Mouse (Mus musculus) thymus, postnatal 0 days (tissue): ENCODE measurements around the gene Olfr472. TPM values are rescaled to one million over a fixed set of nuclear protein-coding genes. Genes with fewer than 3 reads are reported as not detected.
"Not testable (repeated sequence)": the region's sequence is repeated elsewhere in the genome, so short reads cannot be mapped to it uniquely, and the experiment has no call there.

Source experiments
- DNase-seq: peaks from one replicate; pipeline ENCODE4 v3.0.0-alpha.2; 2015; ENCODE audit warnings: low spot score
- polyA plus RNA-seq: library from polyadenylated mRNA; unstranded; fragments of >200 nt; fragmentation: Nextera tagmentation; extraction: Ambion mirVana; gene quantifications from 2 replicates; pipeline ENCODE4 v1.2.1, GENCODE M21; 2015

Gene Olfr472
- not detected in 2 replicates for polyA plus RNA-seq

- no peak for DNase-seq
Measured at GRCm38 (mm10) chr7:107897602-107898001, at the start of gene Olfr472. TSS of gene Olfr472 (plus strand) at chr7:107897902.

GRCm38 (mm10) chr7:107930146-107930545 is 32.4 kb downstream of the Olfr472 start, which contains the start of gene Olfr473:
TSS of gene Olfr473 (plus strand) at chr7:107930446.
- no peak for DNase-seq

GRCm38 (mm10) chr7:107952539-107952938 is 54.8 kb downstream of the Olfr472 start:
- not testable (repeated sequence) for DNase-seq

- DNase-seq = no peak
Measured at GRCm38 (mm10) chr7:107954343-107954742, 56.6 kb downstream of the Olfr472 start, which contains the start of gene Olfr474. TSS of gene Olfr474 (plus strand) at chr7:107954643.

Other genes with a start within 250 kb of the Olfr472 start
- 0.08 and 0.10 TPM in 2 replicates for gene Cyb5r2, start 139.9 kb upstream of the Olfr472 start, polyA plus RNA-seq
- not detected in 2 replicates for gene Ovch2, start 96.7 kb upstream of the Olfr472 start, polyA plus RNA-seq
- gene Olfr467, start 85.6 kb upstream of the Olfr472 start, polyA plus RNA-seq = not detected in 2 replicates
- not detected in 2 replicates for gene Olfr469, start 72.4 kb upstream of the Olfr472 start, polyA plus RNA-seq
- not detected in 2 replicates for gene Olfr470, start 50.4 kb upstream of the Olfr472 start, polyA plus RNA-seq
- not detected in 2 replicates for gene Olfr473, start 32.5 kb downstream of the Olfr472 start, polyA plus RNA-seq
- gene Olfr474, start 56.7 kb downstream of the Olfr472 start, polyA plus RNA-seq = not detected in 2 replicates
- not detected in 2 replicates for gene Olfr476, start 66.9 kb downstream of the Olfr472 start, polyA plus RNA-seq
- not detected in 2 replicates for gene Olfr477, start 88.8 kb downstream of the Olfr472 start, polyA plus RNA-seq
- gene Olfr478, start 136.1 kb downstream of the Olfr472 start, polyA plus RNA-seq = not detected in 2 replicates
- not detected in 2 replicates for gene Olfr479, start 152.8 kb downstream of the Olfr472 start, polyA plus RNA-seq
- not detected in 2 replicates for gene Olfr480, start 169.4 kb downstream of the Olfr472 start, polyA plus RNA-seq
- not detected in 2 replicates for gene Olfr481, start 182.0 kb downstream of the Olfr472 start, polyA plus RNA-seq
- gene Olfr482, start 199.7 kb downstream of the Olfr472 start, polyA plus RNA-seq = 0.09 and 0.10 TPM in 2 replicates
- gene Olfr483, start 202.9 kb downstream of the Olfr472 start, polyA plus RNA-seq = not detected in 2 replicates
- gene Olfr484, start 229.5 kb downstream of the Olfr472 start, polyA plus RNA-seq = not detected in 2 replicates